Mouse (Mus musculus) heart, postnatal 0 days (tissue): Measurements from ENCODE around the gene Tcf3. TPM values are rescaled to one million over a fixed set of nuclear protein-coding genes. Genes with fewer than 3 reads are reported as not detected.

Source experiments
- ATAC-seq: fragments of 200-750 bp; cut with Nextera tagmentation; 2 replicates; pipeline ENCODE4 v1.8.0; 2017; ENCODE audit warnings: low read depth, moderate number of reproducible peaks, moderate library complexity; ENCODE audit not compliant: insufficient read depth
- DNase-seq: peaks from one replicate; pipeline ENCODE4 v3.0.0-alpha.2; 2016; ENCODE audit warnings: low spot score
- H3K27ac ChIP-seq: fragments of 300-500 bp; sonication (generic); 2 replicates; pipeline ENCODE4 v1.5.1; 2014; ENCODE audit warnings: low read depth, mild to moderate bottlenecking
- H3K27me3 ChIP-seq: fragments of 300-500 bp; sonication (generic); 2 replicates; pipeline ENCODE4 v1.6.1; 2014; ENCODE audit warnings: low read length, mixed read lengths; ENCODE audit not compliant: control insufficient read depth, insufficient read depth
- H3K36me3 ChIP-seq: fragments of 300-500 bp; sonication (generic); replicated peaks from 2 replicates; pipeline ENCODE4 v1.6.1; 2014; ENCODE audit warnings: low read length, mixed read lengths; ENCODE audit not compliant: control insufficient read depth, insufficient read depth
- H3K4me1 ChIP-seq: fragments of 300-500 bp; sonication (generic); 2 replicates; pipeline ENCODE4 v1.6.1; 2014; ENCODE audit warnings: antibody characterized with exemption; ENCODE audit not compliant: control insufficient read depth, insufficient read depth
- H3K4me2 ChIP-seq: fragments of 300-500 bp; sonication (generic); 2 replicates; pipeline ENCODE4 v1.6.1; 2014; ENCODE audit warnings: low read depth, mild to moderate bottlenecking, low read length, moderate library complexity
- H3K4me3 ChIP-seq: fragments of 300-500 bp; sonication (generic); 2 replicates; pipeline ENCODE4 v1.5.1; 2014; ENCODE audit warnings: low read depth, low read length
- H3K9ac ChIP-seq: fragments of 300-500 bp; sonication (generic); replicated peaks from 2 replicates; pipeline ENCODE4 v1.6.1; 2014; ENCODE audit warnings: low read depth, low read length, mixed read lengths
- H3K9me3 ChIP-seq: fragments of 300-500 bp; sonication (generic); replicated peaks from 2 replicates; pipeline ENCODE4 v1.6.1; 2016; ENCODE audit warnings: low read length; ENCODE audit not compliant: control insufficient read depth
- CTCF ChIP-seq: IDR thresholded peaks from 2 replicates; pipeline ENCODE4 v1.5.1; 2016; ENCODE audit warnings: antibody characterized with exemption, control low read depth, low read depth
- EP300 ChIP-seq: IDR thresholded peaks from 2 replicates; pipeline ENCODE4 v1.6.1; 2016; ENCODE audit warnings: antibody characterized with exemption, low read depth
- WGBS: fragments of 180-500 bp; shearing (Covaris S2); extraction: QIAGEN DNeasy Blood & Tissue Kit; methylation state at CpG from one replicate; pipeline ENCODE4 v1.1.7; 2014; 5-methylcytosine and 5-hydroxymethylcytosine counted together
- polyA plus RNA-seq: library from polyadenylated mRNA; unstranded; fragments of >200 nt; fragmentation: Nextera tagmentation; extraction: Ambion mirVana; gene quantifications from 2 replicates; pipeline ENCODE4 v1.2.1, GENCODE M21; 2015
- total RNA-seq: library from RNA; depleted of rRNA; stranded (reverse); fragments of >200 nt; gene quantifications from 2 replicates; pipeline ENCODE4 v1.2.3, GENCODE M21; 2014; ENCODE audit warnings: low replicate concordance

Tcf3 gene
- total and polyA plus RNA-seq, 2 experiments from 2014 or later = 20.6 to 77.8 TPM

DNA sequence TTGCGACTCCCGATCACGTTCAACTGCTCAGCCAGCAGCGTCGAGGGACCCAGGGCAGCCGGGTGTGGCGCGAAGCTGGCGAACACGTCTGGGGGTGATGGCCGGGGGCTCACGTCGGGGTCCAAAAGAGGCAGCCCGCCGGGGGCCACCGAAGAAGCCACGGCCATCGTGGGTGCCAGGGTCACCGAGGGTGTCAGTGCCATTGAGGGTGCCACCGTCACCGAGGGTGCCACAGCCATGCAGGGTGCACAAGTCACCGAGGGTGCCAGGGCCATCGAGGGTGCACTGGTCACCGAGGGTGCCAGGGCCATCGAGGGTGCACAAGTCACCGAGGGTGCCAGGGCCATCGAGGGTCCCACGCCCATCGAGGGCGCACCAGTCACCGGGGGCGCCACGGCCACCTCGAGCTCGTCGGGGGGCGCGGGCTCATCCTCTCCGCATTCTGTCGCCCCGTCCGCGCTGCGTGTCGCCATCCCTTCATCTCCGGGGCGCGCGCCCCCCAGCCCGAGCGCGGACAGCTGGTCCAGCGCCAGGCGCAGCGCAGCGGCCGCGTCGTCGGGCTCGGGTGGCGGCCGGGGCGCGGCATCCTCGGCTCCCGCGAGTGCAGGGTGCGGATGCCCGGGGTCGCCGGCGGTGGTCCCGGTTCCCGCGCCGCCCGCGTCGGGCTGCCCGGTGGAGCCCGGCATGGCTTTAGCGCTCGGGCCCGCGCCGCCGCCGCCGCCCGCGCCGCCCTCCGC is 46.5 kb downstream of the Tcf3 start:
- Histone ChIP-seq H3K4me2 (peak overlapping the region; percentile 94), H3K36me3 (peaks cover 24% of the 10 kb centered on the region), H3K9ac (peak overlapping the region; percentile 90), H3K4me3 (peak overlapping the region; percentile 65), H3K4me1 (peaks cover 22% of the 10 kb centered on the region), H3K27ac (peak overlapping the region; percentile 79), H3K9me3 (no peaks in the 10 kb centered on the region), H3K27me3 (no peaks in the 10 kb centered on the region)
- ATAC-seq = peak; percentile 21
- TF ChIP-seq CTCF (no peak), EP300 (no peak)
- WGBS = under 1% methylated on average over 47 of the region's 94 CpGs
- DNase-seq = no peak

DNA sequence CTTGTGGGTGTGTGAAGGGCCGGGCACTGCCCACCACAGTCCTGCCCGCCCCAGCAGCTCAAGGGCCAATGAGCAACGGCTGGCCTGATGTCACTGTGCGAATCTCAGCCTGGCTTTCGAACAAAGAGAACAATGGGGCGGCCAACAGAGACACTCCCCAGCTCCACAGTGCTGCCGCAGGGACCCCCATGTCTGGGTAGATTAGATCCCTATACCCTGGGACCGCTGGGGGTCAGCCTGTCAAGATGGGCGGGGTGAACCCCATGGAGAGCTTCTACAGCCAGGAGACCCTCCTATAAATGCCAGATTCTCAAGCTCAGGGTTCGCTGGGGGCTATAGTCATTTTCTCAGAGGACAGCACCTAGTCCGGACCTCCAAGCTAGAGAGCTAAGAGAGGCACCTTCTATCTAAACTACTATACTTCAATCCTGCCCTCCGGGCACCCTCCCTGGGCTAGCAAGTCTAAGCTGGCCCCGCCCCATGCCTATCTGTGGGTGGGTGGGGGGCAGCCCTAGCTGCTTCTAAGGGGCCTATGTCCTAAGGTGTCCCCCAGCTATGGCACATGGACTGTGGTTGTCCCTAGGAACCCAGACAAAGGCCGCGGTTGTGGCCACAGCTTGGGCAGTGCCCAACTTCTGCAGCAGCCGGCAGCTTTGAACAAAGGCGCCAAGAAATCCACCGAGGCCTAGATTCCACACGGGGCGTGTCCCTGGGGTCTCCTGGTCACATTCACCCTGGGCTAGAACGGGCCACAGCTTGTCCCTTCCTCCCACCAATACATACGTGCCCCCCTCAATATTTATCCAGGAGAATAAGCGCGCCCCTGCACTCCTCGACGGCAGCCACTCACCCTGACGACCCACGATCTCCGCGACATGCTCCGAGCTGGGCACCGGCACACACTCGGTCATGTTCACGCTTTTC is 47.4 kb downstream of the Tcf3 start:
- Histone ChIP-seq H3K4me3 (peak overlapping the region; percentile 65), H3K4me1 (peaks cover 22% of the 10 kb centered on the region), H3K4me2 (peak overlapping the region; percentile 94), H3K9ac (peak overlapping the region; percentile 90), H3K27me3 (no peaks in the 10 kb centered on the region), H3K27ac (peak overlapping the region; percentile 79), H3K36me3 (peaks cover 24% of the 10 kb centered on the region), H3K9me3 (no peaks in the 10 kb centered on the region)
- DNase-seq = peak; percentile 73
- ATAC-seq = peak; percentile 44
- 2% methylated on average over 34 of the region's 34 CpGs for WGBS
- TF ChIP-seq CTCF (no peak), EP300 (no peak)

DNA sequence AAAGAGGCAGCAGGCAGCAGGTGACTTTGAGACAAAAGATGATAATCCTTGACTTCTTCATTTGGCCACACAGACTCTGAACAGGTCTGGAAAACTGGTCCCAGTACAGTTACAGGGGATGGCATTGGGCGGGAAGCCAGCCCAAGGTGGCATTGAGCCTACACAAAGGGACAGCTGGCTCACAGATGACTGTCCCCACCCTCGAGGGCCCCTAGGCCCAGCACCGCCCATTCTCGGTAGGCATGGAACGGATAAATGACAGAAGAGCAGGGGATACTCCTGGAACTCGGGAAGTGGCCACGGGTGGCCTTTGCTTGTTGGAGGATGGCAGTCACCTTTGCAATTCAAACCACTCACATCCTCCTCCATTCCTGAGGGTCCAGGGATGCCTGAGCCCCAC is 48.1 kb downstream of the Tcf3 start:
- no peaks in the 10 kb centered on the region for H3K27me3 ChIP-seq
- H3K4me1 ChIP-seq = peaks cover 22% of the 10 kb centered on the region
- H3K27ac ChIP-seq = peak overlapping the region; percentile 79
- peaks cover 25% of the 10 kb centered on the region for H3K36me3 ChIP-seq
- WGBS = 21% methylated on average over 7 of the region's 7 CpGs
- H3K4me2 ChIP-seq = peak overlapping the region; percentile 94
- no peaks in the 10 kb centered on the region for H3K9me3 ChIP-seq
- peak overlapping the region; percentile 90 for H3K9ac ChIP-seq
- TF ChIP-seq CTCF = no peak
- no peak for TF ChIP-seq EP300
- H3K4me3 ChIP-seq = peak overlapping the region; percentile 65
- DNase-seq = no peak
- ATAC-seq = no peak

DNA sequence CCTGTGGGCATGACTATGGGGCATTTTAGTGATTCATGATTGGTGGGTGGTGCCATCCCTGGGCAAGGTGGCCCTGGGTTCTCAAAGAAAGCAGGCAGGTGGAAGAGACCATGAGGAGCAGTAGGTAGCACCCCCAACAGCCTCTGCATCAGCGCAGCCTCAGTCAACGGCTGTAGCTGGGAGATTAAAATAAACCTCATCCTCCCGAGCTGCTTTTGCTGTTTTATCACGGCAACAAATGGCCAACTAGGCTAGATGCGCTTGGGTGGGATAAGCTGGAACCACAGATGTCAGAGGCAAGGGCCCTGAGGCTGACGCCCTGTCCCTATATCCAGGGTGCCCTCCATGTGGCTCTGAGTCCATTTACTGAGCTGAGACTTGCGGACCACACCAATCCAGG is 48.7 kb downstream of the Tcf3 start:
- TF ChIP-seq CTCF (no peak), EP300 (no peak)
- ATAC-seq = no peak
- Histone ChIP-seq H3K27me3 (no peaks in the 10 kb centered on the region), H3K9me3 (no peaks in the 10 kb centered on the region), H3K36me3 (peaks cover 30% of the 10 kb centered on the region), H3K4me3 (no peak overlapping the region; the same call in 1 of the 2 replicates), H3K9ac (no peak overlapping the region), H3K27ac (no peak overlapping the region), H3K4me2 (peak overlapping the region; percentile 94; the same call in 1 of the 2 replicates), H3K4me1 (peaks cover 22% of the 10 kb centered on the region)
- WGBS = 63% methylated on average over 7 of the region's 7 CpGs
- DNase-seq = no peak

DNA sequence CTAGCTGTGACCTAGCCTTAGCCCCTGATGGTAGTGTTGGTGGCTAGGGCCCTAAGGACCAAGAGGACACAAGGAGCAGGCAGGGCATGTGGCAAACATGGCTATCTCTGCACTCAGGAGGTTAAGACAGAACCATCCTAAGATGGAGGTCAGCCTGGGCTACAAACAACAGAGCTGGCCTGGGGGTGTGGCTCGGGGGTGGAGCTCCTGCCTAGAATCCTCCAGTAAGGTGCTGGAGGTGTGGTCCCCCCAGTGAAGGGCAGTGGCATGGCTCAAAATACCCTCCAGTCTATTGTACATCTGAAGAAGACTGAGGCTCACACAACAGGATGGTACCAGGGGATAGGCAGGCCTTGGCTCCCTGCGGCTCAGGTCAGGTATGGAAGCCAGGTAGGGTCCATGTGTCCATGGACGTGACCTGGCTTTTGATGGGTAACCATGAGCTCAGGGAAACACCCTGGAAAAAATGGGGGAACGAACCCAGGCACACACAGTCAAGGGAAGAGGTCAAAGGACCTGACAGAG is 49.3 kb downstream of the Tcf3 start:
- peaks cover 22% of the 10 kb centered on the region for H3K4me1 ChIP-seq
- H3K4me2 ChIP-seq = no peak overlapping the region
- H3K9me3 ChIP-seq = no peaks in the 10 kb centered on the region
- no peaks in the 10 kb centered on the region for H3K27me3 ChIP-seq
- no peak for TF ChIP-seq CTCF
- no peak for TF ChIP-seq EP300
- peaks cover 32% of the 10 kb centered on the region for H3K36me3 ChIP-seq
- DNase-seq = no peak
- H3K27ac ChIP-seq = no peak overlapping the region
- no peak overlapping the region for H3K4me3 ChIP-seq
- 87% methylated on average over 4 of the region's 4 CpGs for WGBS
- ATAC-seq = no peak
- H3K9ac ChIP-seq = no peak overlapping the region
